Mouse (Mus musculus) MEL (cell line): Measurements from ENCODE around the gene Acmsd. TPM values are rescaled to one million over a fixed set of nuclear protein-coding genes. Genes with fewer than 3 reads are reported as not detected.
A peak's percentile ranks its signal among the peaks of the same experiment; 100 is the strongest.

Experiments used
- DNase-seq: peaks from one replicate; pipeline ENCODE4 v3.0.0; 2011; ENCODE audit warnings: low read depth, low spot score
- H3K27ac ChIP-seq: 2 replicates; pipeline ENCODE4 v1.5.1; 2012; ENCODE audit warnings: low read depth, mild to moderate bottlenecking, control low read depth, low read length, moderate library complexity; ENCODE audit not compliant: control insufficient read depth
- H3K27me3 ChIP-seq, 2 experiments: fragments of 150-350 bp in 1 of 2; sonication (generic) in 1 of 2; 2 replicates each; pipeline ENCODE4 v1.6.1; 2012; ENCODE audit warnings: low read length in 2 of 2, mild to moderate bottlenecking in 2 of 2, improper control_type of control experiment in 1 of 2, moderate library complexity in 1 of 2; ENCODE audit not compliant: insufficient read depth in 2 of 2, control insufficient read depth in 1 of 2
- H3K36me3 ChIP-seq, 2 experiments: 2 replicates each; pipeline ENCODE4 v1.6.1; 2012 to 2014; ENCODE audit warnings: low read length in 2 of 2, improper control_type of control experiment in 1 of 2, inconsistent platforms in 1 of 2, mild to moderate bottlenecking in 1 of 2; ENCODE audit not compliant: insufficient read depth in 2 of 2, control insufficient read depth in 1 of 2
- H3K4me1 ChIP-seq, 2 experiments: fragments of 150-350 bp in 1 of 2; sonication (generic) in 1 of 2; 2 replicates each; pipeline ENCODE4 v1.6.1; 2012; ENCODE audit warnings: low read length in 2 of 2, improper control_type of control experiment in 1 of 2, mild to moderate bottlenecking in 1 of 2; ENCODE audit not compliant: insufficient read depth in 2 of 2, control insufficient read depth in 1 of 2
- H3K4me3 ChIP-seq, 2 experiments: fragments of 150-350 bp in 1 of 2; sonication (generic) in 1 of 2; 2 replicates each; pipeline ENCODE4 v1.5.1; 2012; ENCODE audit warnings: low read depth in 2 of 2, low read length in 2 of 2, mild to moderate bottlenecking in 2 of 2, moderate library complexity in 2 of 2, control low read depth in 1 of 2, improper control_type of control experiment in 1 of 2; ENCODE audit not compliant: control insufficient read depth in 1 of 2, insufficient read depth in 1 of 2
- H3K79me2 ChIP-seq: 2 replicates; pipeline ENCODE4 v1.6.1; 2012; ENCODE audit warnings: mild to moderate bottlenecking, low read length, moderate library complexity; ENCODE audit not compliant: control insufficient read depth, poor library complexity, insufficient read depth
- H3K9ac ChIP-seq: 2 replicates; pipeline ENCODE4 v1.6.1; 2012; ENCODE audit warnings: low read depth, mild to moderate bottlenecking, control low read depth, low read length, moderate library complexity; ENCODE audit not compliant: control insufficient read depth, poor library complexity, severe bottlenecking
- H3K9me3 ChIP-seq: fragments of 150-350 bp; sonication (generic); replicated peaks from 2 replicates; pipeline ENCODE4 v1.6.1; 2012; ENCODE audit warnings: mild to moderate bottlenecking, low read length, improper control_type of control experiment, moderate library complexity; ENCODE audit not compliant: insufficient read depth
- BHLHE40 ChIP-seq: IDR thresholded peaks from 2 replicates; pipeline ENCODE4 v1.6.1; 2012; ENCODE audit warnings: low read depth, mild to moderate bottlenecking, inconsistent platforms, low read length, improper control_type of control experiment, borderline replicate concordance
- CHD1 ChIP-seq: IDR thresholded peaks from 2 replicates; pipeline ENCODE4 v1.6.1; 2012; ENCODE audit warnings: low read depth, mild to moderate bottlenecking, inconsistent platforms, low read length, improper control_type of control experiment
- CTCF ChIP-seq, 3 experiments: IDR thresholded peaks in 2 of 3; conservative IDR thresholded peaks in 1 of 3; 2 replicates each; pipeline ENCODE4 v1.5.1; 2011 to 2012; ENCODE audit warnings: low read length in 3 of 3, low read depth in 2 of 3, mild to moderate bottlenecking in 2 of 3, improper control_type of control experiment in 1 of 3, inconsistent platforms in 1 of 3, mixed read lengths in 1 of 3, moderate library complexity in 1 of 3; ENCODE audit not compliant: control insufficient read depth in 1 of 3, insufficient read depth in 1 of 3, poor library complexity in 1 of 3, severe bottlenecking in 1 of 3
- EP300 ChIP-seq, 2 experiments: IDR thresholded peaks; 2 replicates each; pipeline ENCODE4 v1.6.1; 2011; ENCODE audit warnings: improper control_type of control experiment in 2 of 2, low read length in 2 of 2, low read depth in 1 of 2, mild to moderate bottlenecking in 1 of 2
- ETS1 ChIP-seq: IDR thresholded peaks from 2 replicates; pipeline ENCODE4 v1.6.1; 2012; ENCODE audit warnings: low read depth, mild to moderate bottlenecking, inconsistent platforms, low read length, improper control_type of control experiment, moderate library complexity
- GATA1 ChIP-seq: IDR thresholded peaks from 2 replicates; pipeline ENCODE4 v1.6.1; 2011; ENCODE audit warnings: low read depth, low read length, improper control_type of control experiment
- HCFC1 ChIP-seq: IDR thresholded peaks from 2 replicates; pipeline ENCODE4 v1.6.1; 2012; ENCODE audit warnings: low read depth, mild to moderate bottlenecking, inconsistent platforms, low read length, improper control_type of control experiment, moderate library complexity
- MAFK ChIP-seq: IDR thresholded peaks from 2 replicates; pipeline ENCODE4 v1.6.1; 2011; ENCODE audit warnings: low read depth, mild to moderate bottlenecking, low read length, improper control_type of control experiment, borderline replicate concordance
- MAX ChIP-seq: IDR thresholded peaks from 2 replicates; pipeline ENCODE4 v1.6.1; 2011; ENCODE audit warnings: low read length, improper control_type of control experiment
- MAZ ChIP-seq: IDR thresholded peaks from 2 replicates; pipeline ENCODE4 v1.6.1; 2012; ENCODE audit warnings: low read depth, mild to moderate bottlenecking, inconsistent platforms, low read length, improper control_type of control experiment
- MEF2A ChIP-seq: IDR thresholded peaks from 2 replicates; pipeline ENCODE4 v1.6.1; 2014; ENCODE audit warnings: low read depth, mild to moderate bottlenecking, inconsistent platforms, low read length, improper control_type of control experiment; ENCODE audit not compliant: poor library complexity, insufficient replicate concordance, severe bottlenecking; ENCODE audit errors: extremely low read depth
- MYB ChIP-seq: IDR thresholded peaks from 2 replicates; pipeline ENCODE4 v1.6.1; 2011; ENCODE audit warnings: mild to moderate bottlenecking, low read depth, low read length, improper control_type of control experiment
- MYC ChIP-seq: IDR thresholded peaks from 2 replicates; pipeline ENCODE4 v1.6.1; 2011; ENCODE audit warnings: low read depth, mild to moderate bottlenecking, low read length, improper control_type of control experiment, moderate library complexity
- NELFE ChIP-seq: IDR thresholded peaks from 2 replicates; pipeline ENCODE4 v1.6.1; 2011; ENCODE audit warnings: low read depth, low read length, improper control_type of control experiment
- NRF1 ChIP-seq: IDR thresholded peaks from 2 replicates; pipeline ENCODE4 v1.6.1; 2014; ENCODE audit warnings: low read depth, mild to moderate bottlenecking, inconsistent platforms, low read length, improper control_type of control experiment, moderate library complexity; ENCODE audit not compliant: poor library complexity, insufficient read depth, severe bottlenecking
- POLR2A ChIP-seq, 2 experiments: IDR thresholded peaks; 2 replicates each; pipeline ENCODE4 v1.6.1; 2011 to 2012; ENCODE audit warnings: low read length in 2 of 2, mild to moderate bottlenecking in 2 of 2, control low read depth in 1 of 2, improper control_type of control experiment in 1 of 2, low read depth in 1 of 2, moderate library complexity in 1 of 2; ENCODE audit not compliant: control insufficient read depth in 1 of 2, insufficient read depth in 1 of 2, poor library complexity in 1 of 2
- RCOR1 ChIP-seq: IDR thresholded peaks from 2 replicates; pipeline ENCODE4 v1.6.1; 2012; ENCODE audit warnings: low read depth, mild to moderate bottlenecking, inconsistent platforms, low read length, improper control_type of control experiment
- SMC3 ChIP-seq: IDR thresholded peaks from 2 replicates; pipeline ENCODE4 v1.6.1; 2011; ENCODE audit warnings: low read depth, low read length, improper control_type of control experiment
- TBP ChIP-seq: IDR thresholded peaks from 2 replicates; pipeline ENCODE4 v1.8.0; 2011; ENCODE audit warnings: low read depth, low read length, improper control_type of control experiment
- TCF12 ChIP-seq: IDR thresholded peaks from 2 replicates; pipeline ENCODE4 v1.6.1; 2014; ENCODE audit warnings: low read depth, mild to moderate bottlenecking, inconsistent platforms, low read length, improper control_type of control experiment, moderate library complexity
- UBTF ChIP-seq: IDR thresholded peaks from 2 replicates; pipeline ENCODE4 v1.6.1; 2012; ENCODE audit warnings: low read depth, mild to moderate bottlenecking, inconsistent platforms, low read length, improper control_type of control experiment, moderate library complexity, borderline replicate concordance; ENCODE audit not compliant: insufficient read depth
- ZKSCAN1 ChIP-seq: IDR thresholded peaks from 2 replicates; pipeline ENCODE4 v1.6.1; 2012; ENCODE audit warnings: low read depth, mild to moderate bottlenecking, inconsistent platforms, low read length, improper control_type of control experiment, moderate library complexity
- ZNF384 ChIP-seq: IDR thresholded peaks from 2 replicates; pipeline ENCODE4 v1.6.1; 2012; ENCODE audit warnings: low read depth, mild to moderate bottlenecking, inconsistent platforms, low read length, improper control_type of control experiment
- polyA plus RNA-seq, 2 experiments: library from polyadenylated mRNA; stranded (reverse) in 1 of 2; unstranded in 1 of 2; fragments of >175 nt in 1 of 2; fragments of >200 nt in 1 of 2; gene quantifications; 2 replicates each; pipeline versions ENCODE4 v1.2.1 to v1.2.4; 2012; ENCODE audit warnings: low replicate concordance in 2 of 2, low read depth in 1 of 2; ENCODE audit not compliant: insufficient read length in 2 of 2, insufficient read depth in 1 of 2, missing spikeins in 1 of 2
- total RNA-seq: library from RNA; depleted of rRNA; stranded (reverse); fragments of 300-350 nt; gene quantifications from 2 replicates; pipeline ENCODE4 v1.2.3, GENCODE M21; 2012

The Acmsd gene
- total and polyA plus RNA-seq, 3 experiments, result 4.3 to 4.4 TPM; not detected in 1

DNA sequence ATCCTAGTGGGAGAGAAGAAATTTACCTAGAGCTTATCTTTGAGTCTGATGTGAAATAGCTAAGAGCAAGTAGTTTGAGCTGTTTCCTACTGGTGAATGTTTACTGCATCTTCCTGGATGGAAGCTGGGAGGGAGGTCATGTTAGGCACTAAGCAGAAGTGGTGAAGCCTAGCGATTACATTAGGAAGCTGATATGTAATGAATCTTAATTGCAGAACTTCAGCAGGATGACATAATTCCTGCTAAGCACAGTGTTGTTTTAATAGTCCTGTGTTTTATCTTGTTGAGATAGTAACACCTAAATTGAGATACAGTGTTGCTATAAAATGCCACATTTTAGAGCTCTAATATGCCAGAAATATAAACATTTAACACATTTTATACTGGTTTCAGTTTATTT, 56.7 kb downstream of the Acmsd start (continued):
- TF ChIP-seq ZNF384 (no peak), CTCF (IDR thresholded peaks at IDR 0.05 in 2 of 3, conservative IDR thresholded peaks at IDR 0.05 in 1 of 3; ENCODE audit: control insufficient read depth in 1 of 3, insufficient read depth in 1 of 3, low read depth in 2 of 3, low read length in 3 of 3, poor library complexity in 1 of 3, severe bottlenecking in 1 of 3) (no peak)

DNA sequence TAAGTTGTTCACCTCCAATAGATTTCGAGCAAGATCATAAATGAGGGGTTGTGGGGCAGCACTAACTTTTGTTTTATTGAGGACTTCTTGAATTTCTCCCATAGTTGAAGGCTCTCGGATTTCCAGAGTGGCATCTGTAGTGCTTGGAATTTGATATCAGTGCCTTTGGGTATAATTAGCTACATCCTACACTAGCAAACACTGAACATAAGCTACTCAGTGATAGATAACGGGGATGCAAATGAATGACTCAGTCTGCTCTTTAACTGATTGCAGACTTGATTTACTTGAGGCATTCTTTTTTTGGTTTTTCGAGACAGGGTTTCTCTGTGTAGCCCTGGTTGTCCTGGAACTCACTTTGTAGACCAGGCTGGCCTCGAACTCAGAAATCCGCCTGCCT, 59.7 kb downstream of the Acmsd start:
- Histone ChIP-seq H3K9me3 (no peaks in the 10 kb centered on the region), H3K27me3 (no peaks in the 10 kb centered on the region), H3K79me2 (peaks cover 72% of the 10 kb centered on the region), H3K4me1 (peaks cover 8 to 17% of the 10 kb centered on the region in 2 experiments), H3K4me3 (no peak overlapping the region), H3K27ac (no peak overlapping the region), H3K9ac (no peak overlapping the region), H3K36me3 (peaks cover 22 to 44% of the 10 kb centered on the region in 2 experiments)
- no peak for DNase-seq
- no peak for TF ChIP-seq TBP
- TF ChIP-seq MAZ, result no peak
- peak; percentile 63; the same call in 1 of the 2 replicates for TF ChIP-seq GATA1

DNA sequence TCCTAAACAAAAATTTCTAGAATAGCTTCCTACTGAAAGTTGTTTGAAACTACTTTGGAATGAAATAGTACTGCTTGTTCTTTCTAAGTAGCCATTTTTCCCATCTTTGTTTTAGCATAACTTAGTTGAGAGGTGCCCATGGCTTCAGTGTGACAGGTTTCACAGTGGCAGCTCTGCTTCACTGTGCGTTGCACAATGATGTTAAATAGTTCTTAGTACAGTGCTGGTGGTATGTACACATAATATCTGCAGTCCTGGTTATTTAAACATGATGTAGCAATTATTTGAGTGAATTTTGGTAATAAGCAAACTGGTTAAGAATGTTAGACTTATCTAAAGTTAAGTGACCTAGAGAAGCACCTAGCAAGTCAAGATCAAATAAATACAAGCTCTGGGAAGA, 64.2 kb downstream of the Acmsd start:
- no peak for TF ChIP-seq BHLHE40
- TF ChIP-seq HCFC1, result no peak
- no peak for TF ChIP-seq CHD1
- no peak for TF ChIP-seq MYB
- no peak for TF ChIP-seq MAX
- no peak overlapping the region for H3K4me3 ChIP-seq
- DNase-seq, result no peak
- no peaks in the 10 kb centered on the region for H3K27me3 ChIP-seq
- peaks cover 3 to 4% of the 10 kb centered on the region in 2 experiments; a peak in 2 of 4 replicates for H3K4me1 ChIP-seq
- no peaks in the 10 kb centered on the region for H3K9me3 ChIP-seq
- H3K79me2 ChIP-seq, result peaks cover 38% of the 10 kb centered on the region
- H3K36me3 ChIP-seq, result peaks cover 17 to 36% of the 10 kb centered on the region in 2 experiments
- H3K9ac ChIP-seq, result no peak overlapping the region
- no peak overlapping the region for H3K27ac ChIP-seq

DNA sequence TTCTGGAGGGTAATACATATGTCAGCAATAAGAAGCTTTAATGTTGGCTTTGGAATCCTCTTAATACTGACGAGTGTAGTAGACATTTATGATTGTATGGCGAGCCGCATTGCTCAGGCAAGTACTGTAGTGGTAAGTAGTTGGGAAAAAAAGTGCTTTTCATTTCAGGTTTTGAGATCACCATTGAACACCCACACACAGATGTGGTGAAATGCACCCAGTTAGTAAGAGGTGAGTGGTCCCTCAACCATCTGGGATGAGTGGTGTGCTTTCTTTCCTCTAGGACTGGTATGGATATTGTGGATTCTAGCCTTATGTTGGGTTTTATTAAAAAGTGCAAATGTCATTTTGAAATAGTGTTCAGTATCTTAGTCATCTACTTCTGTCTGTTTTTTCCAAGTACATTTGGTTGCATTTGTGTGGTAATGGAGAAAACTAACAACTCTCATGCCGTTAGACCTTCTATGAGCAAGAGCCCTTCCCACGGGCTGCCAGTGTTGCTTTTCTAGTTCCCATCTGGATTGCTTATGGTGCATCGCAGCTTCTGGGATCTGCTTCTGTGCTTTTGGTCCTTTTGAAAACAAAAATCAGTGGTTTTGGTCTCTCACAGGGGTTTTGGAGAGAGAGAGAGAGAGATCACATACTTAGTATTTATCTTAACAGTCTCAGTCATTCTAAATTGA, 66.0 kb downstream of the Acmsd start:
- Histone ChIP-seq H3K27me3 (no peaks in the 10 kb centered on the region), H3K27ac (no peak overlapping the region), H3K9ac (no peak overlapping the region), H3K4me3 (no peak overlapping the region), H3K9me3 (no peaks in the 10 kb centered on the region), H3K4me1 (no peaks in the 10 kb centered on the region; a peak in 1 of 4 replicates), H3K36me3 (peaks cover 8 to 39% of the 10 kb centered on the region in 2 experiments), H3K79me2 (peaks cover 21% of the 10 kb centered on the region)
- DNase-seq, result no peak
- TF ChIP-seq EP300 (IDR thresholded peaks at IDR 0.05; ENCODE audit: low read depth in 1 of 2, low read length in 2 of 2) (no peak), RCOR1 (no peak), MYB (no peak), CTCF (IDR thresholded peaks at IDR 0.05 in 2 of 3, conservative IDR thresholded peaks at IDR 0.05 in 1 of 3; ENCODE audit: control insufficient read depth in 1 of 3, insufficient read depth in 1 of 3, low read depth in 2 of 3, low read length in 3 of 3, poor library complexity in 1 of 3, severe bottlenecking in 1 of 3) (no peak), ZNF384 (no peak), POLR2A (IDR thresholded peaks at IDR 0.05; ENCODE audit: control insufficient read depth in 1 of 2, insufficient read depth in 1 of 2, low read depth in 1 of 2, low read length in 2 of 2, poor library complexity in 1 of 2) (no peak), NRF1 (no peak), TCF12 (no peak), ETS1 (no peak), MAFK (no peak), NELFE (no peak), SMC3 (no peak), MYC (no peak), MEF2A (no peak), ZKSCAN1 (no peak), UBTF (no peak)
